Mouse (Mus musculus): ENCODE data around the gene Sec22c. TPM values are rescaled to one million over a fixed set of nuclear protein-coding genes. Genes with fewer than 3 reads are reported as not detected.

The Sec22c gene
- polyA plus RNA-seq, 1 experiment from 2014 or later, result 18.2 TPM

DNA sequence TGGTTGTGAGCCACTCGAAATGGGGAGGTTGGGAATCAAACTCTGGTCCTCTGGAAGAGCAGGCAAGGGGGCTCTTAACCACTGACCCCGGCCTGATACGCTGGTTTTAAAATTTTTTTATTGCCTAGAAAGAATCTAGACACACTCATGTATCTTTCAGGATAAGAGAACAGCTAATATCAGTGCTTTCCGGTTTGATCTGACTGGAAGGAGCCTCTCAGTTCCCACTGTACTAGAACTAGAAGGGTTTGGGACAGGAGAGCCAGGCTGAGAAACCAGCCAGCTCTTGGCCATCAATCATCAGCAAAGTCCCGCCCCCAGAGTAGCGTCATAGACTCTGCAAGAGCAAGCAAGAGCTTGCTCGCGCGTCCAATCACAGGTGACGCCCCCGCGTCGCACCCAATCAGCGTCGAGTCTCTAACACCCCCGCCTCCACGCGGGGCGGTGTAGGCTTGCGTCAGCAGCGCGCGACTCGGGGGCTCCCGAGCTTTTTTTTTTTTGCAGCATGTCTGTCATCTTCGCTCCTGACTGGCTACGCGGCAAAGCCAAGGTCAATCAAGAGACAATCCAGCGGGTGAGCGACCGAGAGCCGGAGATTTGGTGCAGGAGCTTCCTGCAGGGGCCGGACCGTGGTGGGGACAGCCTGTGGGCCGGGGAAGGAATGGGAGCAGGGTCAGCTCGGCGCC, 4.8 kb upstream of the Sec22c start, which contains the start of gene Ss18l2:
TSS of gene Ss18l2 (plus strand) at position 432 of the 686 bp plus-strand sequence.
- DNase-seq (ENCODE audit: low spot score), result peak; percentile 99

DNA sequence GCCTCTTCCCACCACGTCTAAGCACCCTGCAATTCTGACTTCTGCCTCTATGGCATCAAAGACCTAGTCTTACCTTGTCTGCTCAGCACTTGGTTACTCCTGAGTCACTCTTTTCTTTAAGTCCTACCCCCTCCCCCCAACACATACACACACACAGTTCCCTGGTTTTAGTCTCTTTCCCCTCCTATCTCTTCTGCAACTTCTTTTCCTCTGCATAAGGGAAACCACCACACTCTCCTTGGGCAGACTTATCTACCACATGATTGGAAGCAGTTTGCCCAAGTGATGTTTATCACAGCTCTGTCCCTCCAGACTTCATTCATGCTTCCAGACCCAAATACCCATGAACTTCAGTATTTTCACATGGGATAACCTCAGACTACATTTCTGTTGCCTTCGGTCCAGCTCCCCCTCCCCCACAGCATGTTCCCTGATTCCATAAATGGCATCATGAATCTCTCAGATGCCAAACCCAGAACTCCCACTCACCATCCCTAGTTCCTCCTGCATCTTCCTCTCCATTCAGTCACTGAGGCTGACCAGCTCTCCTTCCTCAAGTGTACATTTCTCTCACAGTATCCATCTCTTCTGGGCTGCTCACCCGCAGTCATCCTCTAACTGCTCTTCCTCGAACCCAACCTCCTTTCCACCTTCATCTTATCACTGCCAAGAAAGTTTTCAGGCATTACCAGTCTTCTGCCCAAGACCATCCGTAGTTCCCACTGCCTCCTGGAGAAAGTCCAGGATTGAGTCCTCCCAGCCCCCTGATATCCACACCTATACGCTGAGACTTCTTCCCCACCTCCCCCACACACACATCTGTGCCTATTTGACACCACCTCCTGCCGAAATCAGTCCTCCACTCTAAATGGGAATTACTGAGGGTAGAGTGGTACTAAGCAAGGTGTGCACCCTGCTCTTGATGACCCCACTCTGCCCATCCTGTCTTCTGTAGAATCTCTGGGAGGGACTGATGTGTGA, 3.5 kb upstream of the Sec22c start:
- 67% methylated on average over 7 of the region's 7 CpGs for WGBS

More for the DNA sequence above, 4.8 kb upstream of the Sec22c start, which contains the start of gene Ss18l2:
- Histone ChIP-seq H3K36me3 (peaks cover 17% of the 10 kb centered on the region), H3K27ac (peak within 1 kb of the TSS; percentile 92), H3K27me3 (ENCODE audit: insufficient read depth, poor library complexity, severe bottlenecking) (peaks cover 8% of the 10 kb centered on the region; the same call in 1 of the 2 replicates), H3K9me3 (no peaks in the 10 kb centered on the region), H3K4me1 (replicated peaks) (peaks cover 34% of the 10 kb centered on the region), H3K4me3 (peak within 1 kb of the TSS; percentile 89)
- WGBS, result 5% methylated on average over 37 of the region's 37 CpGs

DNA sequence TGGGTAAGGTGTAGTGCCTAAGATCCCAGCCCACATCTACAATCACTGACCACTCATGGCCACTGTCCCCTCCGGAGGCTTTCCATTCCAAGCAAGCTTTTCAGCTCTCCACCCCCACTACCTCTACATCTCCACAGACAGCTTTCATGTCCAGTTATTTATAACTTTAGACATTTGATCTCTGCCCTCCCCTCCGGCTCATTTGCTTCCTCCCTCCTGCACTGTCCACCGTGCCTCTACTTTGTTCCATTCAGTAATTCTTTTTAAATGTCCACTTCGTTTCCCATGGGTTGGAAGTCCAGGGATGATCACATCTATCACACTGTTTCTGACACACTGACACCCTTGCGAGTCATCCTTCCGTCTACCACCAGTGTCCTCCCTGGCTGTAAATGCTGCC, 2.5 kb upstream of the Sec22c start:
- H3K27me3 ChIP-seq (ENCODE audit: insufficient read depth, poor library complexity, severe bottlenecking), result peaks cover 8% of the 10 kb centered on the region; the same call in 1 of the 2 replicates
- H3K36me3 ChIP-seq, result peaks cover 5% of the 10 kb centered on the region
- DNase-seq (ENCODE audit: low spot score), result no peak
- H3K4me1 ChIP-seq (replicated peaks), result peaks cover 52% of the 10 kb centered on the region
- H3K27ac ChIP-seq, result no peak overlapping the region
- H3K9me3 ChIP-seq, result no peaks in the 10 kb centered on the region
- H3K4me3 ChIP-seq, result no peak overlapping the region
- 64% methylated on average over 6 of the region's 6 CpGs for WGBS

More for the DNA sequence above, 3.5 kb upstream of the Sec22c start:
- H3K9me3 ChIP-seq, result no peaks in the 10 kb centered on the region
- no peak overlapping the region for H3K4me3 ChIP-seq
- peaks cover 8% of the 10 kb centered on the region; the same call in 1 of the 2 replicates for H3K27me3 ChIP-seq (ENCODE audit: insufficient read depth, poor library complexity, severe bottlenecking)
- no peak overlapping the region for H3K27ac ChIP-seq
- peaks cover 15% of the 10 kb centered on the region for H3K36me3 ChIP-seq
- peaks cover 45% of the 10 kb centered on the region for H3K4me1 ChIP-seq (replicated peaks)
- DNase-seq (ENCODE audit: low spot score), result no peak

DNA sequence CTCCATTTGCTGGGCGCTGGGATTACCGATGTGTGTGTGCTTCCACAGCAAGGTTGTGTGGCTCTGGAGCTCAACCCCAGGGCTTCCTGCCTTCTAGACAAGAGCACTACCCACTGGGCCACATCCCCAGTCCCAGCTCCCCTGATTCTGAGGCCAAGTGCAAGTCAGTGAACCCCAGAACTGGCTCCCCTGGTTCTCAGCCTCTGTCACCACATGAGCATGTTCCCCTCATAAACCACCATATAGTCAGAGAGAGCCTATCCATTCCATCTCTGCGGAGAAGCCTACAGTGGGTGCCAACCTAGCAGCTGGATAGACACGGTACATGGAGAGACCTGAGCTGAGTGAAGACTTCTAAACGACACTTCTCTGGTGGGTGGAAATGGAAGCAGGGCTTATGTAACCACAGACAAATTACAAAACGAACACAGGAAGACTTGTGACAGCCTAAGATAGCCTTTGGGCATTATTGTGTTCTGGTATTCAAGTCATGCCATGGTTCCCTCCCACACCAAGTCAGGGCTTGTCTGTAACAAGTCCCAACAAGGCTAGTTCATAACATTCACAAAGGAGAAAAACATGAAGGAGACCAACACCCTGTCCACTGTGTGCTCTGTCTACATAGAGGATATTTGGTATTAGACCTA, 862 bp upstream of the Sec22c start:
- Histone ChIP-seq H3K4me1 (replicated peaks) (peaks cover 41% of the 10 kb centered on the region), H3K27ac (peak overlapping the region; percentile 96; the same call in 1 of the 2 replicates), H3K9me3 (no peaks in the 10 kb centered on the region), H3K36me3 (no peaks in the 10 kb centered on the region), H3K27me3 (ENCODE audit: insufficient read depth, poor library complexity, severe bottlenecking) (peaks cover 8% of the 10 kb centered on the region; the same call in 1 of the 2 replicates), H3K4me3 (no peak overlapping the region)
- no peak for DNase-seq (ENCODE audit: low spot score)
- WGBS, result 81% methylated on average over 6 of the region's 6 CpGs

DNA sequence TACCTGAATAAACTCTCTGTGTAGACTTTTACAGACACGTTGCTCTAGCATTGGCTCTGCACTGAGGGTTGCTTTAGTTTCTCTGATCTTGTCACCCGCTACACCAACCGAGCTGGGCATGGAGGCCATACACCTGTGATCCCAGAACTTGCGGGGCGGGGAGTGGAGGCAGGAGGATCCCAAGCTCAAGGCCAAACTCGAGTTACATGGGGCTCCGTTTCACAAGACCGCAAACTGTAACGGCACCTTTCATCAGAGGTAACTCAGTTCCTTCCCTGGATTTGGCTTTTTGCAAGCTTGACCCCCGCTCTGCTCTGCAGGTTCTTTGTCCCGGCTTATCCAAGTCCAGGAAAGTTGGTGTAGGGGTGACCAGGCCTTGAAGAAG, 1.0 kb downstream of the Sec22c start:
- no peaks in the 10 kb centered on the region for H3K9me3 ChIP-seq
- WGBS, result 37% methylated on average over 11 of the region's 11 CpGs
- peaks cover 29% of the 10 kb centered on the region for H3K4me1 ChIP-seq (replicated peaks)
- H3K36me3 ChIP-seq, result peaks cover 11% of the 10 kb centered on the region
- peaks cover 8% of the 10 kb centered on the region; the same call in 1 of the 2 replicates for H3K27me3 ChIP-seq (ENCODE audit: insufficient read depth, poor library complexity, severe bottlenecking)
- peak overlapping the region; percentile 96 for H3K27ac ChIP-seq
- DNase-seq (ENCODE audit: low spot score), result no peak
- peak overlapping the region; percentile 70 for H3K4me3 ChIP-seq

DNA sequence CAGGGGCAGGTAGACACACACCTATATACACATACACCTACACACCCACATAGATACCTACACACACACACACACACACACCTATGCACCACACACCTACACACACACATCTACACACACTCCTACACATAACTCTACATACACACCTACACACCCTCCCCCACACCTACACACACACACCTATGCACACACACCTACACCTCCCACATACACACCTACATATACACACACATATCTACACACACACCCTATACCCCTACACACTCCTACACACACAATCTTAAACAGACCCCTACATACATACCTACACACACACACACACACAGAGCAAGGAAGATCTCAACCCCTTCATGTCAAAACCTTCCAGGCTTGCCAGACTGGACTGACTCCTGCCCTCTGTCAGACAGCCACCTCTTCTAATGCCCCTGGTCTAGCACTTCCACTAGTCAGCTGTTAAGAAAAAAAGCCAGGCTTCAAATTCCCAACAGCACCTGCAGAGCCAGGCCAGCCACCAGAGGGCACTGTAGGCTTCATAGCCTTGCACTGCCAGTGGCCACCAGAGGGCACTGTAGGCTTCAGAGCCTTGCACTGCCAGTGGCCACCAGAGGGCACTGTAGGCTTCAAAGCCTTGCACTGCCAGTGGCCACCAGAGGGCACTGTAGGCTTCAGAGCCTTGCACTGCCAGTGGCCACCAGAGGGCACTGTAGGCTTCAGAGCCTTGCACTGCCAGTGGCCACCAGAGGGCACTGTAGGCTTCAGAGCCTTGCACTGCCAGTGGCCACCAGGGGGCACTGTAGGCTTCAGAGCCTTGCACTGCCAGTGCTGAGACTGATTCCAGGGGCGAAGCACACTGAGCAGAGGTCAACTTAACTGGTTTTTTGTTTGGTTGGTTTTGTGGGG, 7.9 kb downstream of the Sec22c start:
- WGBS, result 93% methylated on average over 1 of the region's 1 CpGs
- Histone ChIP-seq H3K4me3 (no peak overlapping the region), H3K27ac (no peak overlapping the region), H3K27me3 (ENCODE audit: insufficient read depth, poor library complexity, severe bottlenecking) (no peaks in the 10 kb centered on the region), H3K36me3 (peaks cover 73% of the 10 kb centered on the region), H3K9me3 (peaks cover 9% of the 10 kb centered on the region; the same call in 1 of the 2 replicates), H3K4me1 (replicated peaks) (no peaks in the 10 kb centered on the region)
- DNase-seq (ENCODE audit: low spot score), result no peak

DNA sequence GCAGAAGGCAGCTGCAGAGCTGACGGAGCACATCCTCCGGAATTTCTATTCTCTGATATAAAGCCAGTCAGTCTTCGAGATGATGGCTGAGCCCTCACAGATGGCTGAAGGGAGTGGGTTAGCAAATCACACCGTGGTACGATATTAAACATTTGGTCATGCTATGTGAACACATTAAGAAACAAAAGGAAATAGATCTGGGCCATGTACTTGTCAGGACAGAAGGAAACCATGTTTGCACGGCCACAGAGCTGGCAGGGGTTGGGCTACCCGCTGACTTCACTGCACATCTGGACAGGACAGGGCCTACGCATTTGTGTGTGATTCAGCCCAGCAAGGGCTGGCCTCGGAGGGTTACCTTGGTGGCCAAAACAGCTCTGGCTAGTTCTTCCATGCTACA, 8.7 kb downstream of the Sec22c start:
- H3K36me3 ChIP-seq, result peaks cover 80% of the 10 kb centered on the region

DNA sequence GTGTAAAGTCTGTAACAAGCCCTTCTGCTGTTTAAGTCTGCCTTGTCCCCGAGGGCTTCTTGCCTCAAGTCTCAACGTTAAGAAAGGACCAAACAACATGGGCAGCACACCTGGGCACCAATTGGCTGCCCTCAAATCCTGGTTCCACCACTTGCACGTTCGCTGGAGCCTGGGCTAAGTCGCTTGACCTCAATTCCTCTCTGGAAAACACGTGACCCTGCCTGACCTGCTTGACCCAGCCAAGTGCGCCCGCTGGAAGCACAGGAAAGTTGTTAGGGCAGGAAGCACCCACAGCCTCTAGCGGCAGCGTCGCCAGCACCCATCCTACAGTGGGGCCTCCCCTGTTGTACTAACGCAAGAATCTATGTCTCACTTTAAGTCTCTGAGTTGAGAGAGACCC, 10.6 kb downstream of the Sec22c start:
- peaks cover 9% of the 10 kb centered on the region; the same call in 1 of the 2 replicates for H3K9me3 ChIP-seq

More for the DNA sequence above, 8.7 kb downstream of the Sec22c start:
- no peaks in the 10 kb centered on the region for H3K27me3 ChIP-seq (ENCODE audit: insufficient read depth, poor library complexity, severe bottlenecking)
- H3K4me3 ChIP-seq, result no peak overlapping the region
- no peaks in the 10 kb centered on the region for H3K4me1 ChIP-seq (replicated peaks)
- 94% methylated on average over 9 of the region's 9 CpGs for WGBS
- H3K27ac ChIP-seq, result no peak overlapping the region
- no peak for DNase-seq (ENCODE audit: low spot score)
- H3K9me3 ChIP-seq, result peaks cover 9% of the 10 kb centered on the region; the same call in 1 of the 2 replicates

DNA sequence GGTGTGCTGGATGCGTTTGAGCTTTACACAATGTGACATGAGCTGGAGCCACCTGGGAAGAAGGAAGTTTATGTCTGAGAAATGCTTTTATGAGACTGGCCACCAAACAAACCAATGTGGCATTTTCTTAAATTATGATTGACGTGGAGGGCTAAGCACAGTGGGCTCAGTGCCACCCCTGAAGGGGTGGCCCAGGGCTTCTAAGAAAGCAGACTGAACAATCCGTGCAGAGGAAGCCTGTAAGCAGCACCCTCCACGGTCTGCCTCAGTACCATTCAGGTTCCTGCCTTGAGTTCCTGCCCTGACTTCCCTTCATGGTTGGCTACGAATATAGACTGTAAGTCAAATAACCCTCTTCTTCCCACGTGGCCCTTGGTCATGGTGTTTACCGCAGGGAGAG, 14.6 kb downstream of the Sec22c start:
- Histone ChIP-seq H3K36me3 (peaks cover 90% of the 10 kb centered on the region), H3K27ac (peak overlapping the region; percentile 53; the same call in 1 of the 2 replicates), H3K4me1 (replicated peaks) (peaks cover 14% of the 10 kb centered on the region), H3K9me3 (no peaks in the 10 kb centered on the region), H3K4me3 (no peak overlapping the region), H3K27me3 (ENCODE audit: insufficient read depth, poor library complexity, severe bottlenecking) (no peaks in the 10 kb centered on the region)
- DNase-seq (ENCODE audit: low spot score), result no peak
- WGBS, result 90% methylated on average over 7 of the region's 7 CpGs

More for the DNA sequence above, 10.6 kb downstream of the Sec22c start:
- H3K27ac ChIP-seq, result no peak overlapping the region
- H3K4me1 ChIP-seq (replicated peaks), result peaks cover 12% of the 10 kb centered on the region
- H3K36me3 ChIP-seq, result peaks cover 91% of the 10 kb centered on the region
- H3K4me3 ChIP-seq, result no peak overlapping the region
- DNase-seq (ENCODE audit: low spot score), result no peak
- WGBS, result 76% methylated on average over 12 of the region's 12 CpGs
- H3K27me3 ChIP-seq (ENCODE audit: insufficient read depth, poor library complexity, severe bottlenecking), result no peaks in the 10 kb centered on the region

DNA sequence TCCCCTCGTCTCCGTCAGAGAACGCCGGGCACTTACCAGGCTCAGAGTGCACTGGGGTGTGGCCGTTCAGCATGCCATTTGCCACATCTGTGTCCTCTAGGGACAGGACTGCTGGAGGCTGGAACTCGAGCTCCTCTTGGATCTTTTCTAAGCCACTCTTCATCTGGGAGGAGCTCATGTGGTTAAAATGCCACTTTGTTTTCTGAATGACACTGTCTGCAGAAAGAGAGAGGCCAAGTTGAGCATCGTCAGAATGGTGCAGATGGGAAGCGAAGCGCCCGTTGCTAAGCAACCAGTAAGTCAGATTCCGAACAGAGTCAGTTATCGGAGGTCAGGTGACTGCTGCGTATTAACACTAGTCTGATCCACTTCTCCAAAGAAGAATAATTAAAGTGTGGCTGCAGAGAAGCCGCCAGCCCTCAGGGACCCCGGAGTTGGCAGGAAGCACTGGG, 15.1 kb downstream of the Sec22c start:
- peak; percentile 24 for DNase-seq (ENCODE audit: low spot score)
- Histone ChIP-seq H3K27ac (peak overlapping the region; percentile 70), H3K9me3 (no peaks in the 10 kb centered on the region), H3K4me1 (replicated peaks) (peaks cover 14% of the 10 kb centered on the region), H3K27me3 (ENCODE audit: insufficient read depth, poor library complexity, severe bottlenecking) (no peaks in the 10 kb centered on the region), H3K4me3 (no peak overlapping the region), H3K36me3 (peaks cover 90% of the 10 kb centered on the region)
- 64% methylated on average over 15 of the region's 15 CpGs for WGBS

DNA sequence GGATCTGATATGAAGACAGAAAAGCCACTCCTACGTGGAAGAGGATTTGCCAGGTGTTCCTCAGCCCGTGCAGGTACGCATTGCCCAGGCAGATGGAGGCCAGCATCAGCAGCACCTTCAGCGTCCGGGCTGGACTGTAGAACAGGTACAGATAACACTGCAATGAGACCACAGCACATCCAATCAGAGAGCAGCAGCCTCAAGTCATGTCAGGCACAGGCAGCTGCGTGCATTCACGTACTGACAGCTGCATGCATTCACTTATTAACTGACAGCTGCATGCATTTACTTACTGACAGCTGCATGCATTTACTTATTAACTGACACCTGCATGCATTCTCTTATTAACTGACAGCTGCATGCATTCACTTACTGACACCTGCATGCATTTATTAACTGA, 20.6 kb downstream of the Sec22c start:
- H3K27me3 ChIP-seq (ENCODE audit: insufficient read depth, poor library complexity, severe bottlenecking), result no peaks in the 10 kb centered on the region
- H3K4me3 ChIP-seq, result no peak overlapping the region
- H3K36me3 ChIP-seq, result peaks cover 80% of the 10 kb centered on the region

More for the DNA sequence above, 20.6 kb downstream of the Sec22c start:
- WGBS, result 81% methylated on average over 7 of the region's 7 CpGs
- DNase-seq (ENCODE audit: low spot score), result no peak
- Histone ChIP-seq H3K27ac (no peak overlapping the region), H3K9me3 (no peaks in the 10 kb centered on the region), H3K4me1 (replicated peaks) (peaks cover 2% of the 10 kb centered on the region)
